Mouse (Mus musculus) limb, embryonic 14.5 days (tissue): Measurements from ENCODE around the gene Ubtf. TPM values are rescaled to one million over a fixed set of nuclear protein-coding genes. Genes with fewer than 3 reads are reported as not detected.

ENCODE experiments used
- ATAC-seq: fragments of 200-750 bp; cut with Nextera tagmentation; 2 replicates; pipeline ENCODE4 v1.8.0; 2017; ENCODE audit warnings: low read depth, moderate number of reproducible peaks, moderate TSS enrichment; ENCODE audit not compliant: low FRiP score
- DNase-seq: peaks from one replicate; pipeline ENCODE4 v3.0.0-alpha.2; 2015; ENCODE audit warnings: low spot score
- H3K27ac ChIP-seq: fragments of 300-500 bp; sonication (generic); replicated peaks from 2 replicates; pipeline ENCODE4 v1.5.1; 2014; ENCODE audit warnings: low read depth, mild to moderate bottlenecking, low read length, moderate library complexity, mixed read lengths
- H3K27me3 ChIP-seq: fragments of 300-500 bp; sonication (generic); 2 replicates; pipeline ENCODE4 v1.6.1; 2014; ENCODE audit warnings: low read length, mixed read lengths; ENCODE audit not compliant: control insufficient read depth, insufficient read depth
- H3K36me3 ChIP-seq: fragments of 300-500 bp; sonication (generic); 2 replicates; pipeline ENCODE4 v1.6.1; 2014; ENCODE audit warnings: mild to moderate bottlenecking, low read length, moderate library complexity, mixed read lengths; ENCODE audit not compliant: control insufficient read depth, insufficient read depth
- H3K4me1 ChIP-seq: fragments of 300-500 bp; sonication (generic); 2 replicates; pipeline ENCODE4 v1.6.1; 2014; ENCODE audit warnings: antibody characterized with exemption, low read length, mixed read lengths; ENCODE audit not compliant: control insufficient read depth, insufficient read depth
- H3K4me2 ChIP-seq: fragments of 300-500 bp; sonication (generic); replicated peaks from 2 replicates; pipeline ENCODE4 v1.6.1; 2014; ENCODE audit warnings: low read depth, mild to moderate bottlenecking, low read length, moderate library complexity; ENCODE audit not compliant: severe bottlenecking
- H3K4me3 ChIP-seq: fragments of 300-500 bp; sonication (generic); replicated peaks from 2 replicates; pipeline ENCODE4 v1.5.1; 2014; ENCODE audit warnings: low read length
- H3K9ac ChIP-seq: fragments of 300-500 bp; sonication (generic); 2 replicates; pipeline ENCODE4 v1.6.1; 2014; ENCODE audit warnings: mild to moderate bottlenecking, low read depth, low read length, moderate library complexity; ENCODE audit not compliant: severe bottlenecking
- H3K9me3 ChIP-seq: fragments of 300-500 bp; sonication (generic); 2 replicates; pipeline ENCODE4 v1.6.1; 2016; ENCODE audit warnings: low read length; ENCODE audit not compliant: control insufficient read depth
- POLR2A ChIP-seq: fragments of 200-500 bp; IDR thresholded peaks from 2 replicates; pipeline ENCODE4 v1.8.0; 2012; ENCODE audit warnings: inconsistent platforms, mild to moderate bottlenecking, moderate library complexity, borderline replicate concordance; ENCODE audit not compliant: insufficient read depth, insufficient read length; ENCODE audit errors: extremely low read depth
- WGBS: fragments of 180-500 bp; shearing (Covaris S2); extraction: QIAGEN DNeasy Blood & Tissue Kit; methylation state at CpG from one replicate; pipeline ENCODE4 v1.1.7; 2014; 5-methylcytosine and 5-hydroxymethylcytosine counted together
- polyA plus RNA-seq, 2 experiments: library from polyadenylated mRNA; depleted of rRNA in 1 of 2; stranded (reverse) in 1 of 2; unstranded in 1 of 2; fragments of >200 nt; fragmentation: Nextera tagmentation in 1 of 2; extraction: Ambion mirVana in 1 of 2; gene quantifications; 2 replicates each; pipeline versions ENCODE4 v1.2.1 to v1.2.3; 2012 to 2014

Ubtf gene
- polyA plus RNA-seq, 2 experiments, result 79.7 to 81.3 TPM

DNA sequence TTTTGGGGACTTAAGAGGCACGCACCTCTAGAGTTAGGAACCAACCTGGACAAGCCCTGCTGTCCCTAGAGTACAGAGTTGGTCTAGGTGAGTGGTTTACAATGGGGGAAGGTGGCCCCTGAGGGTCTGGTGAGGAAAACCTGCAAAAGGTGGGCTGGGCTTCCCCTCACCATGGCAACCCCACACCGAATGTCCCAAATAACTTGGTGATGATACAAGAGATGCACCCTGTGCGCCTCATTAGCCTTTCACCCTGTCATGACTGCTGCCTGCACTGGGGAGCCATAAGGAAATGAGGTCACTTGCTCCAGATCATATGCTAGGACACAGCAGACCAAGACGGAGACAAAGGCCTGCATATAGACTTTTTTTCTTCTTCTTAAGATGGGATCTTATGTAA is 30.9 kb upstream of the Ubtf start:
- DNase-seq, result no peak
- Histone ChIP-seq H3K27me3 (no peaks in the 10 kb centered on the region), H3K9me3 (no peaks in the 10 kb centered on the region), H3K4me3 (no peak overlapping the region), H3K4me1 (no peaks in the 10 kb centered on the region), H3K27ac (no peak overlapping the region), H3K4me2 (no peak overlapping the region), H3K36me3 (no peaks in the 10 kb centered on the region), H3K9ac (no peak overlapping the region)
- no peak for TF ChIP-seq POLR2A
- WGBS, result 83% methylated on average over 4 of the region's 4 CpGs
- ATAC-seq, result no peak

DNA sequence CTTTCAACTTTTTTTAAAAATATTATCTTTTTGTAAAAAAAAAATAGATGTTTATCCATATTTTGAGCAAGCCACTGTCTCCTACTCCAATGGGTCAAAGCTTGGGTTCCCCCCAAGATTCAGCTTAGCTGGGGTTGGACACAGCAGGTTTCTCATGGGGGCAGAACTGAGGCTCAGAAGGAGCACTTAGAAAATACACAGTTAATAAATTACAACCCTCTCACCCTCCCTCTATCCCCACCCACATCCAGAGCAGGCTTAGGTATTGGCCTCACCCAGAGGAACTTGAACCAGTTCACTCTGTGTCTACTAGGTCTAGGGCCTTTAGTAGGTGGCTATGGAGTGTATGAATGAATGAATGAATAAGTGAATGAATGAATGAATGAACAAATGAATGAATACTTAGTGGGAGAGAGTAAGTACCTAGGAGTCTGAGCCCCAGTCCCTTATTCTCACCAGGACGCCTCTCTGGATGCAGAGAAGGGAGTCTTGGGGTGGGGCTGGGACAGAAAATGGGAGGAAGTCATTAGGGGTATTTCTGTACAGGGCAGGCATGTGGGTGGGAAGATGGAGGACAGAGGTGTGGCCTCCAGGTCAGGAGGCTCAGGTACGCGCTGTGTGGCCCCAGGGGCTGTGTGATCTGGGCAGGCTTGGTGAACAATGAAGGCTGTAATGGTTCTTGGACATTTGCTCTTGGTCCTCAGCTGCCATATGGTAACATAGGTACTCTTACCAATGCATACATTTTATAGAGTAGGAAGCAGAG is 29.8 kb upstream of the Ubtf start:
- 88% methylated on average over 3 of the region's 3 CpGs for WGBS
- Histone ChIP-seq H3K4me1 (no peaks in the 10 kb centered on the region), H3K4me3 (no peak overlapping the region), H3K27ac (no peak overlapping the region), H3K9ac (no peak overlapping the region), H3K4me2 (no peak overlapping the region), H3K9me3 (no peaks in the 10 kb centered on the region), H3K36me3 (no peaks in the 10 kb centered on the region), H3K27me3 (no peaks in the 10 kb centered on the region)
- DNase-seq, result no peak
- no peak for TF ChIP-seq POLR2A
- ATAC-seq, result no peak

DNA sequence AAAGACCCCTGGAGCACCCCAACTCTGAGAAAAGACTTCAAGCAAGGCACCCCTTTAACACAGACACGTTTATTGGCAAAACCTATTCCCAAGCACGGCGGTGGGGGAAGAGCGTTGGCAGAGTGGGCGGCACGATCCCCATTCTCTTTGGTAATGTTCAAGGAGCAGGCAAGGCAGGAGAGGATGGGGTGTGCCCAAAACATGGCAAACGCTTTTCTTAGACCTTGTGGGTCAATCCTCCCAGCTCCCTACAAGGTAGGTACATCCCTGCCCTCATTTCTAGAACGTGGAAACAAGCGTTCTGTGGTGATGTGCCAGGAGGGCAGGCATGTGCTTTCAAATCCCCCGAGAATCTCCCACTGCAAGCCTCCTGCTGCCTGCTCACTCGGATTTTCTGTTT is 29.2 kb upstream of the Ubtf start:
- Histone ChIP-seq H3K27me3 (no peaks in the 10 kb centered on the region), H3K4me2 (no peak overlapping the region), H3K9me3 (no peaks in the 10 kb centered on the region), H3K36me3 (no peaks in the 10 kb centered on the region), H3K4me1 (no peaks in the 10 kb centered on the region), H3K9ac (no peak overlapping the region), H3K27ac (no peak overlapping the region), H3K4me3 (no peak overlapping the region)
- DNase-seq, result no peak
- ATAC-seq, result no peak
- 83% methylated on average over 11 of the region's 11 CpGs for WGBS
- TF ChIP-seq POLR2A, result no peak

DNA sequence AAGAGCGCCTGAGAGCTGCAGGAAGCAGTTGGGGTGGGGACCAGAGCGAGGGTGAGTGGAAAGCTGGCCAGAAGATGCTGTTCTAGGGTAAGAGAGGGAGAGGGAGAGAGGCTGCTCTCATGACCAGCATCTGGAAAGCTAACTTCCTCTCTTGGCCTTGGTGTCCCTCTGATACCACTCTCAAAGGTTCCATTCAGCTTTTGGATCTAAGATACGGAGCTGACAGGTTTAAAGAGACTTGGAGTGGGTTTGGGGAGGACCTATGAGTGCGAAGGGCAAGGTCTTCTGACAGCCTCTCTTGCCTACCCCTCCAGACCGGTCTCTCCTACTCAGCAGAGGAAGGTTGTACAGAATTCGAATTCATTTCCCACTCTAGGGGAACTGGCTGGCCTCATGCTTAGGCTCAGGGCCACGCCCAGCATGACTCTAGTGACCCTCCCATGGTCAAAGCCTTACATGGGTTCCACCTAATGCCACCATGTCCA is 28.6 kb upstream of the Ubtf start:
- no peak overlapping the region for H3K4me3 ChIP-seq
- DNase-seq (no peak), ATAC-seq (no peak)
- no peaks in the 10 kb centered on the region for H3K9me3 ChIP-seq
- H3K27me3 ChIP-seq, result no peaks in the 10 kb centered on the region
- H3K4me1 ChIP-seq, result no peaks in the 10 kb centered on the region
- H3K4me2 ChIP-seq, result no peak overlapping the region
- H3K9ac ChIP-seq, result no peak overlapping the region
- TF ChIP-seq POLR2A, result no peak
- WGBS, result 85% methylated on average over 7 of the region's 7 CpGs
- H3K27ac ChIP-seq, result no peak overlapping the region
- no peaks in the 10 kb centered on the region for H3K36me3 ChIP-seq

GRCm38 (mm10) chr11:102347683-102348082 is 28.1 kb upstream of the Ubtf start:
- no peaks in the 10 kb centered on the region for H3K9me3 ChIP-seq
- no peak for ATAC-seq
- 78% methylated on average over 5 of the region's 5 CpGs for WGBS
- H3K4me3 ChIP-seq, result no peak overlapping the region
- H3K36me3 ChIP-seq, result no peaks in the 10 kb centered on the region
- no peak for DNase-seq
- TF ChIP-seq POLR2A, result no peak
- H3K9ac ChIP-seq, result no peak overlapping the region
- no peaks in the 10 kb centered on the region for H3K4me1 ChIP-seq
- H3K27me3 ChIP-seq, result no peaks in the 10 kb centered on the region
- H3K27ac ChIP-seq, result no peak overlapping the region
- no peak overlapping the region for H3K4me2 ChIP-seq
